Mouse (Mus musculus) liver, embryonic 16.5 days (tissue): ENCODE results near the gene Irf6. TPM values are rescaled to one million over a fixed set of nuclear protein-coding genes. Genes with fewer than 3 reads are reported as not detected.
A peak's percentile ranks its signal among the peaks of the same experiment; 100 is the strongest.

Experiments used
- ATAC-seq: fragments of 200-750 bp; cut with Nextera tagmentation; 2 replicates; pipeline ENCODE4 v1.8.0; 2017; ENCODE audit warnings: low read depth, mild to moderate bottlenecking, moderate number of reproducible peaks, moderate library complexity
- H3K27ac ChIP-seq: fragments of 300-500 bp; sonication (generic); 2 replicates; pipeline ENCODE4 v1.5.1; 2014; ENCODE audit warnings: mild to moderate bottlenecking, low read length
- H3K27me3 ChIP-seq: fragments of 300-500 bp; sonication (generic); 2 replicates; pipeline ENCODE4 v1.6.1; 2014; ENCODE audit warnings: low read depth, low read length, mixed read lengths; ENCODE audit not compliant: control insufficient read depth, insufficient read depth
- H3K36me3 ChIP-seq: fragments of 300-500 bp; sonication (generic); 2 replicates; pipeline ENCODE4 v1.6.1; 2014; ENCODE audit warnings: mild to moderate bottlenecking; ENCODE audit not compliant: control insufficient read depth, insufficient read depth
- H3K4me1 ChIP-seq: fragments of 300-500 bp; sonication (generic); 2 replicates; pipeline ENCODE4 v1.6.1; 2014; ENCODE audit warnings: low read depth, low read length, mixed read lengths; ENCODE audit not compliant: control insufficient read depth
- H3K4me2 ChIP-seq: fragments of 300-500 bp; sonication (generic); 2 replicates; pipeline ENCODE4 v1.6.1; 2014; ENCODE audit warnings: low read depth, low read length, mixed read lengths
- H3K4me3 ChIP-seq: fragments of 300-500 bp; sonication (generic); 2 replicates; pipeline ENCODE4 v1.5.1; 2014; ENCODE audit warnings: low read depth, mild to moderate bottlenecking, low read length
- H3K9ac ChIP-seq: fragments of 300-500 bp; sonication (generic); 2 replicates; pipeline ENCODE4 v1.6.1; 2014; ENCODE audit warnings: low read depth, low read length
- H3K9me3 ChIP-seq: fragments of 300-500 bp; sonication (generic); replicated peaks from 2 replicates; pipeline ENCODE4 v1.6.1; 2016; ENCODE audit warnings: low read length; ENCODE audit not compliant: control insufficient read depth
- WGBS: fragments of 180-500 bp; shearing (Covaris S2); extraction: QIAGEN DNeasy Blood & Tissue Kit; methylation state at CpG from one replicate; pipeline ENCODE4 v1.1.7; 2014; ENCODE audit not compliant: insufficient replicate concordance; 5-methylcytosine and 5-hydroxymethylcytosine counted together
- polyA plus RNA-seq: library from polyadenylated mRNA; unstranded; fragments of >200 nt; fragmentation: Nextera tagmentation; extraction: Ambion mirVana; gene quantifications from 2 replicates; pipeline ENCODE4 v1.2.1, GENCODE M21; 2015

Irf6 gene
- polyA plus RNA-seq, 1 experiment from 2014 or later, result 3.8 TPM

- peak; percentile 75 for ATAC-seq
- Histone ChIP-seq H3K4me2 (no peak within 1 kb of the TSS; the same call in 1 of the 2 replicates), H3K9me3 (no peaks in the 10 kb centered on the region), H3K4me1 (no peaks in the 10 kb centered on the region), H3K36me3 (no peaks in the 10 kb centered on the region), H3K27ac (peak within 1 kb of the TSS; percentile 76), H3K27me3 (no peaks in the 10 kb centered on the region), H3K9ac (peak within 1 kb of the TSS; percentile 20; the same call in 1 of the 2 replicates), H3K4me3 (peak within 1 kb of the TSS; percentile 44)
- 13% methylated on average over 5 of the region's 5 CpGs for WGBS
These were observed 48.5 kb downstream of the Irf6 start, which contains the start of gene Traf3ip3 for GRCm38 (mm10) chr1:193201383-193201778. TSS of gene Traf3ip3 (minus strand) at chr1:193201703.

GRCm38 (mm10) chr1:193203821-193204220 lies 50.9 kb downstream of the Irf6 start:
- Histone ChIP-seq H3K36me3 (no peaks in the 10 kb centered on the region), H3K4me1 (no peaks in the 10 kb centered on the region), H3K27ac (no peak overlapping the region), H3K4me2 (no peak overlapping the region), H3K4me3 (no peak overlapping the region), H3K9me3 (no peaks in the 10 kb centered on the region), H3K9ac (no peak overlapping the region), H3K27me3 (no peaks in the 10 kb centered on the region)
- WGBS, result 55% methylated on average over 2 of the region's 2 CpGs
- ATAC-seq, result no peak

- Histone ChIP-seq H3K4me3 (no peak overlapping the region), H3K27me3 (no peaks in the 10 kb centered on the region), H3K4me2 (no peak overlapping the region), H3K36me3 (no peaks in the 10 kb centered on the region), H3K27ac (0 out of 2 replicates have a peak overlapping the region, but pooled peaks have one; percentile 34), H3K9me3 (no peaks in the 10 kb centered on the region), H3K4me1 (no peaks in the 10 kb centered on the region), H3K9ac (no peak overlapping the region)
- WGBS, result 58% methylated on average over 2 of the region's 2 CpGs
- no peak for ATAC-seq
These were observed 52.5 kb downstream of the Irf6 start for GRCm38 (mm10) chr1:193205431-193205830.

- no peak within 1 kb of the TSS for H3K4me3 ChIP-seq
- H3K9ac ChIP-seq, result no peak within 1 kb of the TSS
- no peaks in the 10 kb centered on the region for H3K36me3 ChIP-seq
- H3K27ac ChIP-seq, result no peak within 1 kb of the TSS
- no peaks in the 10 kb centered on the region for H3K9me3 ChIP-seq
- H3K27me3 ChIP-seq, result no peaks in the 10 kb centered on the region
- no peaks in the 10 kb centered on the region for H3K4me1 ChIP-seq
- ATAC-seq, result no peak
- H3K4me2 ChIP-seq, result no peak within 1 kb of the TSS
- WGBS, result 63% methylated on average over 3 of the region's 3 CpGs
These were observed 54.6 kb downstream of the Irf6 start, which contains the start of gene Lamb3 for GRCm38 (mm10) chr1:193207503-193207902. TSS of gene Lamb3 (plus strand) at chr1:193207699.

GRCm38 (mm10) chr1:193208178-193208577 lies 55.3 kb downstream of the Irf6 start:
- Histone ChIP-seq H3K27ac (no peak overlapping the region), H3K9ac (no peak overlapping the region), H3K4me3 (no peak overlapping the region), H3K4me1 (no peaks in the 10 kb centered on the region), H3K27me3 (no peaks in the 10 kb centered on the region), H3K9me3 (no peaks in the 10 kb centered on the region), H3K4me2 (no peak overlapping the region), H3K36me3 (no peaks in the 10 kb centered on the region)
- 18% methylated on average over 2 of the region's 2 CpGs for WGBS
- ATAC-seq, result 0 out of 2 replicates have a peak, but pooled peaks have one; percentile 23

GRCm38 (mm10) chr1:193211371-193211770 lies 58.5 kb downstream of the Irf6 start:
- Histone ChIP-seq H3K27ac (no peak overlapping the region), H3K4me2 (no peak overlapping the region), H3K4me3 (no peak overlapping the region), H3K27me3 (no peaks in the 10 kb centered on the region), H3K9me3 (no peaks in the 10 kb centered on the region), H3K9ac (no peak overlapping the region), H3K4me1 (no peaks in the 10 kb centered on the region), H3K36me3 (no peaks in the 10 kb centered on the region)
- WGBS, result 50% methylated on average over 5 of the region's 5 CpGs
- no peak for ATAC-seq

GRCm38 (mm10) chr1:193214053-193214452 lies 61.1 kb downstream of the Irf6 start:
- H3K4me3 ChIP-seq, result no peak overlapping the region
- H3K27ac ChIP-seq, result no peak overlapping the region
- no peaks in the 10 kb centered on the region for H3K36me3 ChIP-seq
- no peak overlapping the region for H3K4me2 ChIP-seq
- no peaks in the 10 kb centered on the region for H3K4me1 ChIP-seq
- no peak for ATAC-seq
- no peak overlapping the region for H3K9ac ChIP-seq
- H3K9me3 ChIP-seq, result no peaks in the 10 kb centered on the region
- no peaks in the 10 kb centered on the region for H3K27me3 ChIP-seq
- WGBS, result 61% methylated on average over 5 of the region's 5 CpGs

- Histone ChIP-seq H3K4me1 (no peaks in the 10 kb centered on the region), H3K36me3 (no peaks in the 10 kb centered on the region), H3K27me3 (no peaks in the 10 kb centered on the region), H3K4me2 (no peak overlapping the region), H3K9me3 (no peaks in the 10 kb centered on the region), H3K4me3 (no peak overlapping the region), H3K9ac (no peak overlapping the region), H3K27ac (no peak overlapping the region)
- WGBS, result 40% methylated on average over 3 of the region's 3 CpGs
- ATAC-seq, result no peak
These were observed 63.1 kb downstream of the Irf6 start for GRCm38 (mm10) chr1:193216000-193216399.

- 56% methylated on average over 5 of the region's 5 CpGs for WGBS
- ATAC-seq, result no peak
These were observed 67.5 kb downstream of the Irf6 start for GRCm38 (mm10) chr1:193220408-193220807.

More at GRCm38 (mm10) chr1:193220408-193220807, 67.5 kb downstream of the Irf6 start:
- Histone ChIP-seq H3K27ac (no peak overlapping the region), H3K4me1 (no peaks in the 10 kb centered on the region), H3K9me3 (no peaks in the 10 kb centered on the region), H3K4me2 (no peak overlapping the region), H3K4me3 (no peak overlapping the region), H3K9ac (no peak overlapping the region), H3K27me3 (no peaks in the 10 kb centered on the region), H3K36me3 (no peaks in the 10 kb centered on the region)
